Mouse (Mus musculus) limb, embryonic 13.5 days (tissue): ENCODE data around the gene Wdr38. TPM values are rescaled to one million over a fixed set of nuclear protein-coding genes. Genes with fewer than 3 reads are reported as not detected.
A peak's percentile ranks its signal among the peaks of the same experiment; 100 is the strongest.

Experiments
- ATAC-seq: fragments of 200-750 bp; cut with Nextera tagmentation; 2 replicates; pipeline ENCODE4 v1.8.0; 2017; ENCODE audit warnings: low read depth, moderate number of reproducible peaks, moderate TSS enrichment; ENCODE audit not compliant: low FRiP score
- H3K27ac ChIP-seq: fragments of 300-500 bp; sonication (generic); 2 replicates; pipeline ENCODE4 v1.5.1; 2015; ENCODE audit warnings: inconsistent platforms, mild to moderate bottlenecking, moderate library complexity
- H3K27me3 ChIP-seq: fragments of 300-500 bp; sonication (generic); 2 replicates; pipeline ENCODE4 v1.6.1; 2015; ENCODE audit warnings: mild to moderate bottlenecking, inconsistent platforms
- H3K36me3 ChIP-seq: fragments of 300-500 bp; sonication (generic); 2 replicates; pipeline ENCODE4 v1.6.1; 2015; ENCODE audit warnings: inconsistent platforms, mild to moderate bottlenecking, moderate library complexity
- H3K4me1 ChIP-seq: fragments of 300-500 bp; sonication (generic); 2 replicates; pipeline ENCODE4 v1.6.1; 2015; ENCODE audit warnings: inconsistent platforms
- H3K4me2 ChIP-seq: fragments of 300-500 bp; sonication (generic); replicated peaks from 2 replicates; pipeline ENCODE4 v1.6.1; 2015; ENCODE audit warnings: inconsistent platforms, mild to moderate bottlenecking, moderate library complexity
- H3K4me3 ChIP-seq: fragments of 300-500 bp; sonication (generic); 2 replicates; pipeline ENCODE4 v1.5.1; 2015; ENCODE audit warnings: moderate library complexity, mild to moderate bottlenecking, inconsistent platforms
- H3K9ac ChIP-seq: fragments of 300-500 bp; sonication (generic); 2 replicates; pipeline ENCODE4 v1.6.1; 2015; ENCODE audit warnings: mild to moderate bottlenecking, inconsistent platforms
- H3K9me3 ChIP-seq: fragments of 300-500 bp; sonication (generic); 2 replicates; pipeline ENCODE4 v1.6.1; 2016; ENCODE audit warnings: inconsistent platforms
- WGBS: fragments of 180-500 bp; shearing (Covaris S2); methylation state at CpG from one replicate; pipeline ENCODE4 v1.1.7; 2015; 5-methylcytosine and 5-hydroxymethylcytosine counted together
- polyA plus RNA-seq: library from polyadenylated mRNA; unstranded; fragments of >200 nt; fragmentation: Nextera tagmentation; extraction: Ambion mirVana; gene quantifications from 2 replicates; pipeline ENCODE4 v1.2.1, GENCODE M21; 2015

The Wdr38 gene
- 1.8 and 1.9 TPM in 2 replicates for polyA plus RNA-seq

DNA sequence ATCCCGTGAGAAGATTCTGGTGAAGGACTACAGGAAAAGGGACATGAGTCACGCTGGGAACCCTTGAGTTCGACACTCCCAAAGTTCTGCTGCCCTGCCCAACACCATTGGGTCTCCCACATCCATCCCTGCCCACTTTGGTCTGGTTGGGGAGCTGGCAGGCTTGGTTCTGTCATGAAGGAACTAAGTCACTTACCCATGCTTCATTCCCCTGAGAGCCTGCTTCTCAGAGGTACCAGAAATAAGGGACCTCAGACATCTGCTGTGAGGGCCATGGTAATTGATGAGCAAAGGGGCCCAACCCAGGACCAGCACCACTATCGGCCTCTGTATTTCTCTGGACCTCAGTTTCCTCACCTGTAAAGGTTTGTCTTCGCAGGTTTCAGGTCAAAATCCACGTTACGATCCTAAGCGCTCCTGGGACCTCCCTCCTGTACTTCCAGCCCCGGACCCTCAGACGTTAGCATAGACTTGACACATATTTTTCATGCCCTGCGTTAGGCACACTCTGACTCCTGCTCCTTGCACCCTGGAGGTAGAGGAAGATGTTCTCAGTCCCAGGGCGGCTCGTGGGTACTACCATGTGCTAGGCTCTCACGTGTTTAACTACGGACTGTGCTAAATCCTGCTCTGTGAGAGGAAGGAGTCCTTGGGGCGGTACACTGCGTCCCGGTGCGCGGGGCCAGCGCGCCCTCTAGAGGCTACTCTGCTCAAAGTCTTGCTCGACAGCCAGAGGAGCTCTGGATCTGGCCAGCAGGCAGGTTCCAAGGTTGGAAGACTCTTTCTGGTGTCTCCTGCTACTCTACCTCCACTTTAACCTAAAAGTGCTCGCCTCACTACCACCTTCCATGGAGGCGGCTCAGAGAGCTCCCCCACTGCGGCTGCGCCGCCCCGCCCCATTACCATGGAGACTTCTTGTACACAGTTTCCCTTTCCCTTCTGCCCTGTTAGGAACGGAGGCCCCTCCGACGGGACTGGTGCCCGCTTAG lies at the start of gene Wdr38:
Gene Wdr38, plus strand, starts transcription at position 91 of the 989 bp plus-strand sequence.
- Histone ChIP-seq H3K4me3 (peak within 1 kb of the TSS; percentile 46), H3K9me3 (no peaks in the 10 kb centered on the region), H3K4me2 (peak within 1 kb of the TSS; percentile 64), H3K36me3 (peaks cover 34% of the 10 kb centered on the region), H3K27ac (no peak within 1 kb of the TSS; the same call in 1 of the 2 replicates), H3K9ac (peak within 1 kb of the TSS; percentile 65), H3K27me3 (no peaks in the 10 kb centered on the region), H3K4me1 (peaks cover 8% of the 10 kb centered on the region)
- peak; percentile 93 for ATAC-seq
- WGBS = 15% methylated on average over 33 of the region's 33 CpGs

DNA sequence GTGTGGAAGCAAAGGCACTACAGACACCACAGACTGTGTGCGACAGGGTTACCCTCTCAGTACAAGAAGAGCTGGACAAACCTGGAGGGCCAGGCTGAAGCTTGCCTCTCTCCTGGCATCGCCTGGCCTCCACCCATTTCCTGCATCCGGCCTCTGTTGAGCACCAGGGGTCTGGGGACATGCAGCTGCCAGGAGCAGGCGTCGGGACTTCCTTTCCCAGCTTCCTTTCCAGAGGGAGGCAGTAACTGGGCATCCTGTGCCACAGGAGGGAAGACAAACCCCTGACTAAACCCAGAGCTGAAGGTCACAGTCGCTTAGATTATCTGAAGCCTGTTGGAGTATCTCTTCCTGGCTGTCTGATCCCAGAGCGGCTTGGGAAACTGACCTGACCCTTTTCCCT lies 49.7 kb upstream of the Wdr38 start:
- H3K9me3 ChIP-seq = no peaks in the 10 kb centered on the region
- H3K4me1 ChIP-seq = no peaks in the 10 kb centered on the region
- H3K36me3 ChIP-seq = no peaks in the 10 kb centered on the region
- 70% methylated on average over 7 of the region's 7 CpGs for WGBS
- H3K4me3 ChIP-seq = no peak overlapping the region
- H3K27ac ChIP-seq = no peak overlapping the region
- H3K9ac ChIP-seq = no peak overlapping the region
- no peaks in the 10 kb centered on the region for H3K27me3 ChIP-seq
- ATAC-seq = no peak
- H3K4me2 ChIP-seq = no peak overlapping the region

DNA sequence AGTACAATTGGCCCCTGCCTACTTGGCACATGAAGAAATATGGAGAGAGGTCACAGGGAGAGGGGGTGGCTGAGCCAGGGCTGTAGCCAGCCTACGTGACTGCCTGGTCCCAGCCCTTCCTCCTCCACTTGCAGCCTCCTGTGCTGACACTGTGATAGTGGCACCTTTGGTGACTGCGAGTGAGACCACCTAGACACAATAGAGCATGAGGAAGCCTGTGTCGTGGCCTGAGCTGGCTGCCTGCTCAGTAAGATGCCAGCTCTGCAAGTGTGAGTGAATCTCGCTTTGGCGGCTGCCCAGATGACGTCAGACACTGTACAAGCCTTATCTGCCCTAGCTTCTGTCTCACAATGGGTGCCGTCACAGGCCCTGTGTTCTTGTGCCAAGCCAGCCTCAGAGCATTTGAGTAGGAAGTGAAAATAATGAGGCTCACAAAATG lies 47.0 kb upstream of the Wdr38 start:
- no peak overlapping the region for H3K27ac ChIP-seq
- H3K4me1 ChIP-seq = no peaks in the 10 kb centered on the region
- no peak overlapping the region for H3K4me3 ChIP-seq
- no peak for ATAC-seq
- H3K4me2 ChIP-seq = no peak overlapping the region
- H3K9ac ChIP-seq = no peak overlapping the region
- no peaks in the 10 kb centered on the region for H3K9me3 ChIP-seq
- H3K36me3 ChIP-seq = no peaks in the 10 kb centered on the region
- no peaks in the 10 kb centered on the region for H3K27me3 ChIP-seq
- 80% methylated on average over 7 of the region's 7 CpGs for WGBS

DNA sequence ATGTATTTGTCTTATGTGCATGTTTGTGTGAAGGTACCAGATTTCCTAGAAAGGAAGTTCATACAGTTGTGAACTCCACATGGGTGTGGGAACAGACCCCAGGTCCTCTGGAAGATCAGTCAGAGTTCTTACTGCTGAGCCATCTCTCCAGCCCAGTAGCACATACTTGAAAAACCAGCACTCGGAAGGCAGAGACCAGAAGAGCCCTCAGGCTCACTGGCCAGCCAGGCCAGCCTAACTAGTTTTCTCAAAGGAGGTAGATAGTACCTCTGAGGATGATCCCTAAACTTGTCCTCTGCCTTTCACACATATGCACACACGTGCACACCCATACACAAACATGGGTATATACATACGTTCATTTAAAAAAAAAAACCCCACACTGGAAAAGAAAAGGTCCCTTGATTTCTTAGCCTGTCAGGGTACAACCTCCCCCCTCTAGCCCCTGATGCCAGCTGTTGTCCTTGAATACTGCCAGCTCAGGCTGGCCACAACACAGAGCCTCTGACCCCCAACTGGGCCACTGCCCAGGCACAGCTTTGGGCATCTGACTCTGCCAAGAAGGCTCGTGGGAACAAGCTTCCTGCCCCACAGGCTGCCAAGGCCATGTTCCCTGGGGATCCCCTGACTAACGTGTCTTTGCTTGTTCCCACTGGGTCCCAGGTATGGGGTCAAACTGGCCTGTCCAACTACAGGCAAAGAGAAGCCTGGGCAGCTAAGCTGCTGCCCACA lies 44.0 kb upstream of the Wdr38 start:
- Histone ChIP-seq H3K27me3 (no peaks in the 10 kb centered on the region), H3K9me3 (no peaks in the 10 kb centered on the region), H3K4me3 (no peak overlapping the region), H3K4me1 (no peaks in the 10 kb centered on the region), H3K36me3 (no peaks in the 10 kb centered on the region), H3K9ac (no peak overlapping the region), H3K4me2 (no peak overlapping the region), H3K27ac (no peak overlapping the region)
- ATAC-seq = no peak
- 67% methylated on average over 5 of the region's 5 CpGs for WGBS

DNA sequence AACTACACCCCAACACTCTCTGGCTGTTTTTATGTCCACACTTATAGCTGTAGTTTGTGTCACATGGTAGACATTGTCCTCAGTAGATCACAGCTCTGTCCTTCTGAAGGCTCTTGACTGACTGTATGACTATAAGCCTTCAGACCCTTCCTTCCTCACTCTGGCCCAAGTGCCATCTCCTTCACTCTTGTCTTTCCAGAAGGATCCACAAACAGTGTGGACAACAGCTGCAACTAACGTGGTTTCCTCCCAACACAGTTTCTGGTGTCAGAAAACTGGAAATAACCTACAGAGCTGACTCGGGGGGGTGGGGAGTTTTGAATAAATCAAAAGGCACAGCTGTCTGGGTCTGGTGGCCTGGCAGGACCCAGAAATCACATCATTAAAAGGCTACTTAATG lies 41.2 kb upstream of the Wdr38 start:
- Histone ChIP-seq H3K9ac (no peak overlapping the region), H3K27ac (no peak overlapping the region), H3K4me2 (no peak overlapping the region), H3K36me3 (peaks cover 5% of the 10 kb centered on the region; the same call in 1 of the 2 replicates), H3K4me3 (no peak overlapping the region), H3K27me3 (no peaks in the 10 kb centered on the region), H3K9me3 (no peaks in the 10 kb centered on the region), H3K4me1 (no peaks in the 10 kb centered on the region)
- 54% methylated on average over 2 of the region's 2 CpGs for WGBS
- no peak for ATAC-seq

DNA sequence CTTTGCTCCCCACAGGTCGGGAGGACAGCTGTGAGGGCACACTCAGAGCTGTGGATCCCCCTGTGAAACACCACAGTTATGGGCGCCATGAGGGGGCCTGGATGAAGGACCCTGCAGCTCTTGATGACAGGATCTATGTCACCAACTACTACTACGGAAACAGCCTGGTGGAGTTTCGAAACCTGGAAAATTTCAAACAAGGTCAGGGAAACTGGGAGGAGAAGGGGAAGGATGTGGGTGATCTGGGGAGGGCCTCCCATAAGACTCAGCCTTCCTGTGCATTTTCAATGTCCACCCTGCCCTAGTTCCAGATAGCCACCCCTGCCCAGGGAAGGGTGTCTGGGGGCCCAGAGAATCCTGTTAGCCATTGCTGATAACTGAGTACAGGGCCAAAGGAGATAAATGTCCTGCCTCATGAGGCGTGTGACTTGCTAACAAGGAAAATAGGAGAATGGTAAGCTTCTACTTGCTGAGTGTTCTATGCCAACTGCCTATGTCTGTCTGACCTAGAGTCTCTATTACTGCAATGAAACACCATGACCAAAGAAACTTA lies 39.5 kb upstream of the Wdr38 start:
- no peak overlapping the region for H3K4me2 ChIP-seq
- H3K9me3 ChIP-seq = no peaks in the 10 kb centered on the region
- H3K4me3 ChIP-seq = no peak overlapping the region
- H3K4me1 ChIP-seq = no peaks in the 10 kb centered on the region
- ATAC-seq = no peak
- no peaks in the 10 kb centered on the region for H3K27me3 ChIP-seq
- 84% methylated on average over 5 of the region's 5 CpGs for WGBS
- peaks cover 5% of the 10 kb centered on the region; the same call in 1 of the 2 replicates for H3K36me3 ChIP-seq
- H3K27ac ChIP-seq = no peak overlapping the region
- no peak overlapping the region for H3K9ac ChIP-seq

DNA sequence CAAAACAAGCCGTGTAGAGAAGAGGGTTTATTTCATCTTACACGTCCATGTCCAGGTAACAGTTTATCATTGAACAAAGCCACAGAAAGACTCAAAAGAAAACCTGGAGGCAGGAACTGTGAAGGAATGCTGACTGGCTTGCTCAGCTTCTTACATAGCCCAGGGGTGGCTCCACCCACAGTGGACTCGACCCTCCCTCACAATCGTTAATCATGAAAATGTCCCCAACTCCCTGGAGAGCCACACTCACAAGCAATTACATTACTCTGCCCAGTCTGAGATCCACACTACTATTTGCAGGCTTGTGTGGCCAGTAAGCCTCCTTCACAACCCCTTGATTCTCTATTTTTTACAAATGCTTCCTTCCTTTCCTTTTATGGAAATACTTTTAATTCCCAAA lies 33.1 kb upstream of the Wdr38 start:
- no peak overlapping the region for H3K4me3 ChIP-seq
- ATAC-seq = peak; percentile 73
- no peak overlapping the region for H3K27ac ChIP-seq
- no peaks in the 10 kb centered on the region for H3K27me3 ChIP-seq
- peaks cover 5% of the 10 kb centered on the region; the same call in 1 of the 2 replicates for H3K36me3 ChIP-seq
- H3K9ac ChIP-seq = no peak overlapping the region
- H3K4me2 ChIP-seq = no peak overlapping the region
- WGBS = 21% methylated on average over 4 of the region's 4 CpGs
- H3K4me1 ChIP-seq = 0 out of 2 replicates have a peak, but pooled peaks cover 3% of the 10 kb centered on the region
- no peaks in the 10 kb centered on the region for H3K9me3 ChIP-seq

DNA sequence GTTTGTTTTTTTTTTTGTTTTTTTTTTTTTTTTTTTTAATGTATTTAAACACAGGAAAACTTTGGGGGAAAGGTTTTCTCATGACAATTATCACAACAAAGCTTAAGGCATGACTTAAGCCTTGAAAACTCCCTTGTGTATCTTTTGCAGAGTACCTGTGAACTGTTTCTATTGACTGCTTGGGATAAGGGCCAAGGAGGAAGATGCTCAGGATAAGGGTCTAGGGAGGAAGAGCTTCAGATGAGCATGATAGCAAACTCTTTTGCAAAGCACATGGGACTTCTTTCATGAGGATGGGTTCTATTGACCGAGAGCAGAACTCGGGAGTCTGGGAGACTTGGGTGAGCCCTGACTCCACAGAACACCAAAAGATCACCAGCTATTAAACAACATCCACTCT lies 27.6 kb upstream of the Wdr38 start:
- Histone ChIP-seq H3K4me2 (no peak overlapping the region), H3K27me3 (no peaks in the 10 kb centered on the region), H3K27ac (no peak overlapping the region), H3K4me1 (no peaks in the 10 kb centered on the region), H3K9me3 (no peaks in the 10 kb centered on the region), H3K9ac (no peak overlapping the region), H3K4me3 (no peak overlapping the region), H3K36me3 (no peaks in the 10 kb centered on the region)
- ATAC-seq = no peak
- WGBS = 98% methylated on average over 2 of the region's 2 CpGs

DNA sequence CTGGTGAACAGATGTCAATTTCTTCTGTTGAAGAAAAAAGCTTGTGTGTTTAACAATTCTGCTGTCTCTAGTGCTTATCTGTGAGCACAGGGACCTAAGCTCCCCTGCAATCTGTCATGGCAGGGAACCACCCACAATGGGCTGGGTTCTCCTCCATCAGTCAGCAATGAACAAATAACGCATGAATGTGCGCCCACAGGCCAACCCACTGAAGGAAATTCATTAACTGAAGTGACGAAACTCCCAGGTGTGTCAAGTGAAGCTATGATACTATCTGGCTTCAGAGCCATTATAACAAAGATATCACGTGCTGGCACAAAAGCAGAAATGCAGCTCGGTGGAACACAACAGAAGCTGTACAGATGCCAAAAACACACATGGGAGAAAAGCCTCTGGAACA lies 27.2 kb upstream of the Wdr38 start:
- Histone ChIP-seq H3K9me3 (no peaks in the 10 kb centered on the region), H3K9ac (no peak overlapping the region), H3K27me3 (no peaks in the 10 kb centered on the region), H3K4me3 (no peak overlapping the region), H3K4me1 (no peaks in the 10 kb centered on the region), H3K27ac (no peak overlapping the region), H3K4me2 (no peak overlapping the region), H3K36me3 (no peaks in the 10 kb centered on the region)
- no peak for ATAC-seq
- 79% methylated on average over 5 of the region's 5 CpGs for WGBS

DNA sequence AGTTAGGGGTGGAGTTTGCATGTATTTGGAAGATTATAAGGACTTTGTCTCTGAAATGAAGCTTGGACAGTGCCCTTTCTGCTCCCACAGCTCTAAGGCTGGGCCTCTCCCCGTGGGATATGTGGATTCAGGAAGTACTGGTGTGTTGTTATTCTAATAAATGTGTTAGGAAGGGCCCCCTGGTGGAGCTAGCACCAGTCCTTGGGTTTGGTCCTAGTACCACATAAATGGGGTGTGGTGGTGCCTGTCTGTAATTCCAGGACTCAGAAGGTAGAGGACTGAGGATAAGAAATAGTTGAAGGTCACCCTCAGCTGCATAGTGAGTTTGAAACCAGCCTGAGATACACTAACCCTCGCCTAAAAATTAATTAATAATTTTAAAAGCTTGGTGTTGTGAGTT lies 24.1 kb upstream of the Wdr38 start:
- 35% methylated on average over 2 of the region's 2 CpGs for WGBS
- Histone ChIP-seq H3K4me2 (no peak overlapping the region), H3K9ac (no peak overlapping the region), H3K27me3 (no peaks in the 10 kb centered on the region), H3K4me1 (no peaks in the 10 kb centered on the region), H3K4me3 (no peak overlapping the region), H3K27ac (no peak overlapping the region), H3K36me3 (no peaks in the 10 kb centered on the region), H3K9me3 (no peaks in the 10 kb centered on the region)
- ATAC-seq = no peak

DNA sequence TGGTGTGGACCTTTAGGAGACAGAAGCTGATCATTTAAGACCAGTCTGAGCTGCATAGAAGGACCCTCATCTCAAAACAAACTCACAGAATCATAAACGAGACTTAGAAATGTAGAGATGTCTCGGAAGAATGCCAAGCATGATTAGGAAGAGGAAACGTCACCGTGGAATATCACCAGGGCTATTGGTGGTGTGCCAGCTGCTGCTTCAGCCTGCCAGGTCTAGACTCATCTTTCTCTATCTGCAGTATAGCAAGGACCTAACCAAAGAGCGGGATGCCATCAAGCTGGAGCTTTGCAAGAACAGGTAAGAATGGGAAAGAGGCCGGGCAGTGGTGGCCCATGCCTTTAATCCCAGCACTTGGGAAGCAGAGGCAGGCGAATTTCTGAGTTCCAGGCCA lies 23.6 kb upstream of the Wdr38 start:
- Histone ChIP-seq H3K4me1 (no peaks in the 10 kb centered on the region), H3K27ac (no peak overlapping the region), H3K36me3 (no peaks in the 10 kb centered on the region), H3K9me3 (no peaks in the 10 kb centered on the region), H3K4me2 (no peak overlapping the region), H3K27me3 (no peaks in the 10 kb centered on the region), H3K4me3 (no peak overlapping the region), H3K9ac (no peak overlapping the region)
- WGBS = 81% methylated on average over 7 of the region's 7 CpGs
- ATAC-seq = no peak

DNA sequence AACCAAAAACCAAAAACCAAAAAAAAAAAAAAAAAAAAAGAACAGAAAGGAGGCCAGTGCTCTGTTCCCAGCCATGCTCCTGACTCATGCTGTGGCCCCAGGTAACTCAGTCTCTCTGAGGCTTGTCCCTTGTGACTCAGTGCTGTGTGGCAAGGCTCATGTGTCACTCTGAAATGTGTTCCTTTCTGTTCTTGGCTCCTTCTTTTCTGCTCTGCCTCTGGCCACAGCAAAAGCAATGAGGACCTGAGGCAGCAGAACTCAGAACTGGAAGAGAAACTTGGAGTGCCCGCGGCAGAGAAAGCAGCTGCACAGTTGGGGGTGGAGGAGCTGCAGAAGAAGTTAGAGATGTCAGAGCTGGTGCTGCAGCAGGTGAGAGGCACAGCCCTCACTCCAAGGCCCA lies 23.1 kb upstream of the Wdr38 start:
- Histone ChIP-seq H3K27ac (no peak overlapping the region), H3K4me3 (no peak overlapping the region), H3K27me3 (no peaks in the 10 kb centered on the region), H3K4me1 (no peaks in the 10 kb centered on the region), H3K36me3 (no peaks in the 10 kb centered on the region), H3K4me2 (no peak overlapping the region), H3K9ac (no peak overlapping the region), H3K9me3 (no peaks in the 10 kb centered on the region)
- WGBS = 44% methylated on average over 2 of the region's 2 CpGs
- no peak for ATAC-seq
